Mouse (Mus musculus) ES-E14 (cell line): ENCODE data around the gene Glrb.

ENCODE experiments used
- CHD2 ChIP-seq: IDR thresholded peaks from 2 replicates; pipeline ENCODE4 v1.6.1; 2014; ENCODE audit warnings: mild to moderate bottlenecking, low read depth, low read length, inconsistent platforms
- HCFC1 ChIP-seq: IDR thresholded peaks from 2 replicates; pipeline ENCODE4 v1.6.1; 2012; ENCODE audit warnings: low read length, inconsistent platforms, borderline replicate concordance; ENCODE audit not compliant: insufficient read depth
- ZC3H11A ChIP-seq: IDR thresholded peaks from 2 replicates; pipeline ENCODE4 v1.6.1; 2012; ENCODE audit warnings: low read depth, mild to moderate bottlenecking, inconsistent platforms, low read length, borderline replicate concordance
- ZNF384 ChIP-seq: IDR thresholded peaks from 2 replicates; pipeline ENCODE4 v1.6.1; 2012; ENCODE audit warnings: low read depth, low read length, inconsistent platforms

GRCm38 (mm10) chr3:80867328-80867727, 46.1 kb downstream of the Glrb start:
- TF ChIP-seq ZC3H11A, result no peak
- no peak for TF ChIP-seq CHD2
- TF ChIP-seq HCFC1, result no peak
- TF ChIP-seq ZNF384, result no peak
